Mouse (Mus musculus) liver, embryonic 14.5 days (tissue): Measurements from ENCODE around the gene Pttg1.

Experiments used
- CTCF ChIP-seq: IDR thresholded peaks from 2 replicates; pipeline ENCODE4 v1.5.1; 2016; ENCODE audit warnings: antibody characterized with exemption, low read depth, control low read depth
- EP300 ChIP-seq: IDR thresholded peaks from 2 replicates; pipeline ENCODE4 v1.6.1; 2016; ENCODE audit warnings: antibody characterized with exemption, low read depth

DNA sequence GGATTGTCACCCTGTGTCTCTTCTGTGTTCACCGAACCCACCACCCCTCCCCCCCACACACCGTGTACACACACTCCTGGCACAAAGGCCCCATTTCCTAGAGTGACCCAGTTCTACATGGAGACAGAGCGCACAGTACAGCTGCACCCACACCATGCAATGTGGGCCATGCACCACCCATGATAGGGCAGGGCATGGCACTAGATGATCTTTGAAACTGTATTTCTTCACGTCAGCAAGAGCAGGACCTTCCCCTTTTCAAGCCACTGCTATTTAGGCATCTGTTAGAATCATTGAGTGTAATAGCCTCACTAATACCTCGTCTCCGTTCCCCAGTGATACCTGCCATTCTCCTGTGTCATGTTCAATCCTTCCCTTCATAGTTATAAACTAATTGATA, 51.1 kb downstream of the Pttg1 start:
- TF ChIP-seq CTCF (no peak), EP300 (no peak)
